Mouse (Mus musculus) layer of hippocampus, postnatal 36 days (tissue): Measurements from ENCODE around the gene Rcan2. TPM values are rescaled to one million over a fixed set of nuclear protein-coding genes. Genes with fewer than 3 reads are reported as not detected.
"Not testable (repeated sequence)": the region's sequence is repeated elsewhere in the genome, so short reads cannot be mapped to it uniquely, and the experiment has no call there.

Experiments
- DNase-seq, 2 experiments: peaks; one replicate each; pipeline ENCODE4 v3.0.0; 2022
- total RNA-seq, 2 experiments: library from RNA; stranded (reverse); gene quantifications; 2 replicates each; pipeline ENCODE4 v1.2.3; 2021

The Rcan2 gene
- 10 to 100 TPM; 66.4 to 77.0 TPM for total RNA-seq

DNA sequence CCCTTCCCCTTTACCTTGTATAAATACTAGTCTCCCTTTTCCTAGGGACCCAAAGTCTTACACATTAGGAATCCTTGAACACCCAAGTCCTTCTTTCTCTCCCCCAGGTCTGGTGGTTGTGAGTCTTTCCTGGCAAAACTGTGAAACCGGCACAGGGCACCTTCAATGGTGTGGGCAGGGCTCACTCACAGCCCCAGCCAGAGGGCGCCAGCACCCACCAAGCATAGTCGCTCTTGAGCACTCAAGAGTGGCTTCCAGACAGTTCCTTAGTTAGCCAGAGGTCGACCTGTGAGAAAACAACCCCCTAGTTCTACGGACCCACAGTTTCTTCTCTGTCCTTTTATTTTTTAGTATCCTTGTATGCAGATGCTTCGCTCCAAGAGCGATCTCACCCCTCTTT is at the start of gene Rcan2:
TSS of gene Rcan2 (plus strand) at position 275 of the 400 bp plus-strand sequence.
- peak; percentile 11 to 14 for DNase-seq

- no peak for DNase-seq
These were observed 48.3 kb upstream of the Rcan2 start for GRCm38 (mm10) chr17:43752811-43753210.

GRCm38 (mm10) chr17:43754687-43755086 is 46.5 kb upstream of the Rcan2 start:
- DNase-seq: no peak

DNA sequence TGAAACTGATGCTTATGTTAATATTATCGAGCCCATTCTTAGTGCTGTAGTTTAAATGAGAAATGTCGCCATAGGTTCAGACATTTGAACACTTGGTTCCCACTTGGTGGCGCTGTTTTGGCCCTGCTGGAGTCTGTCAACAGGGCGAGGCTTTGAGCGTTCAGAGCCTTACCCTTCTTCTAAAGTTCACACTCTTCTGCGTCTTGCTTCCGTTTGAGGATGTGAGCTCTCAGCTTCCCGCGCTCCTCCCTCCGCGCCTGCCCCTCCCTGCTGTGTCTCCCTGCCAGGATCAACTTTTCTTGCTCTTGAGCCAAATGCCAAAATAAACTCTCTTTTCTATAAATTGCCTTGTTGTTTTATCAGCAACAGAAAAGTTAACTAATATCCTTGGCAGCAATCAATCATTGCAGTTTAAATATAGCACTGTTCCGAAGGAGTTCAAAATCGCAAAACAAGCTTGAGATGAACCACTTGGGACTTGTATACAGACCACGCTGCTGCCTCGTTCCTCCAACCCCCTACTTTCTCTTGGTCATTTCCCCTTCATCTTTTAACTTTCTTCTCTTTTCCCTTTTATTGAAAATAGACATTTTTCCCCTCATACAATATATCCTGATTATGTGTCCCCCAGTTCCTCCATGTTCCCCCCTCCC is 42.4 kb upstream of the Rcan2 start:
- no peak for DNase-seq

GRCm38 (mm10) chr17:43784531-43784930 is 16.6 kb upstream of the Rcan2 start:
- DNase-seq: no peak

DNA sequence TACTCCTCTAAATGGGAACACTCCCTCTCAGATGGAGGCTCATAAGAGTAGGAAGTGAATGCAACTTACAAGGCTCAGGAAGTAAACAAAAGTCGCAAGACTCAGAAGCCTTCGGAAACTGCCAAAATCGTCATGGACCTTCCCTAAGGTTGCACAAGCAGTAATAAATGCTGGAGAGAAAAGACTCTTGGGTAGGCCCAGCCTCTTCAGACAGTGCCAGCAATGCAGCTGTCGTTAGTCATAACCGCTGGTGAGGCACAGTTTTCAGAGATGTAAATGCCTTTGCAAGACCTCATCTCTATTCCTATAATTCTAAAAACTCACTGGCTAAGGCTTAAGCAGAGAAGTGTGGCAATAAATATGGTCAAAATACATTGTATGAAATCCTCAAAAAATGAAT is 12.9 kb upstream of the Rcan2 start:
- DNase-seq: no peak

DNA sequence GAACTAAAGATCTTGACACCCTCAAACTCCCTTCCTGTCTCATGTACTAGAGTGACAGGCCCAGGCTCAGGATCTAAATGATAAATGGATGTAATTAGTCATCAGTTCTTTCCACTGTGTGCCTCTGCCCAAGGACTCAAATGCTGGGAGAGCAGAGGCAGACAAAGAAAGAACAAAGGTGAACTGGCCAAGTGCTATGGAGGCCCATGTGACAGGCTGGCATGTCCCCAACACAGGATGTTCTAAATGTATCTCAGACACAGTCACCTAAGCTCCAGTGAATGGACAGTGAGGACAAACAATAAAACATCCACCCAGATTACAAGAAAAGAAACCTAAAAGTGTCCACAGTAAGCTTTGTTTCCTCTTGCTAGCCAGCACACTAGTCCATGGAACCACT is 11.8 kb upstream of the Rcan2 start:
- DNase-seq: no peak

DNA sequence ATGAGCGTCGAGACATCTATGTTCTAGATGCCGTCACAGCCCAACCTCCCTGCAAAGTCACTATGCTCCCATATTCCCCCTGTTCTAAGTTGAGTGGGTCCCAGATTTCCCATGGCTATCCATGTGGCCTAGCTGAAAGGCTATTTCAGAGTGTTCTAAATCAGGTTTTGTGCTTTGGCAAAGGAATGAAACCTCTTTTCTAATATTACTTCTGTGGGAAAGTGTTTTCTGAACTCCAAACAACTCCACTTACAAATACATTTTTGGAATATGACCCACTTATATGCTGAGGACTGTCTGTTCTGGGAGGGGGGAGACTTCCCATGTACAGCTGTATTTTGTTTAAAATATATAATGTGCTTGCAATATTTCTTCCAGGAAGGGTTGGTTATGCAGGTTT is 9.4 kb upstream of the Rcan2 start:
- no peak for DNase-seq

DNA sequence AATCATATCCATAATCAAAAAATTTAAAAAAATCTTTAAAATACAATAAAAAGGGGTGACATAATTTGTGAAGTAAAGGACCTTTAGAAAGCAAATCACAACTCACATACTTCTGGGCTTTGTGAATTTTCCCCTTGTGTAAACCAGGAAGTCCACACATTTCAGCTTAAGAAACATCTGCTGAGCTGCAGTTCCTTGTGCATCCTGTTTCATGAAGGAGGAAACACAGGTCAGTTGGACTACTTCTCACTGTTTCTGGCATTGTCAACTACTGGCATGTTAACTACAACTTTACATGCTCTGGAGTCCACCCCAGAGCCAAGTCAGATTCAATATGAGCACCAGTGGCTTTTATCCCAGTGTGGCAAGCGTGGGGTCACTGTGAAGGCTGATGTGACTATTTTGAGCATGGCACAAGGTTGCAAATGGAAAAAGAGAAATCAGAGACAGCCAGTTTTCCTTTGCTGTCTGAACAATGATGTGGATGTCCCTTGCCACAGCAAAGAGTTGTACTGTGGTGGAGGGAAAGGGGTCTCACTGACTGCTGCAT is 6.3 kb upstream of the Rcan2 start:
- no peak for DNase-seq

DNA sequence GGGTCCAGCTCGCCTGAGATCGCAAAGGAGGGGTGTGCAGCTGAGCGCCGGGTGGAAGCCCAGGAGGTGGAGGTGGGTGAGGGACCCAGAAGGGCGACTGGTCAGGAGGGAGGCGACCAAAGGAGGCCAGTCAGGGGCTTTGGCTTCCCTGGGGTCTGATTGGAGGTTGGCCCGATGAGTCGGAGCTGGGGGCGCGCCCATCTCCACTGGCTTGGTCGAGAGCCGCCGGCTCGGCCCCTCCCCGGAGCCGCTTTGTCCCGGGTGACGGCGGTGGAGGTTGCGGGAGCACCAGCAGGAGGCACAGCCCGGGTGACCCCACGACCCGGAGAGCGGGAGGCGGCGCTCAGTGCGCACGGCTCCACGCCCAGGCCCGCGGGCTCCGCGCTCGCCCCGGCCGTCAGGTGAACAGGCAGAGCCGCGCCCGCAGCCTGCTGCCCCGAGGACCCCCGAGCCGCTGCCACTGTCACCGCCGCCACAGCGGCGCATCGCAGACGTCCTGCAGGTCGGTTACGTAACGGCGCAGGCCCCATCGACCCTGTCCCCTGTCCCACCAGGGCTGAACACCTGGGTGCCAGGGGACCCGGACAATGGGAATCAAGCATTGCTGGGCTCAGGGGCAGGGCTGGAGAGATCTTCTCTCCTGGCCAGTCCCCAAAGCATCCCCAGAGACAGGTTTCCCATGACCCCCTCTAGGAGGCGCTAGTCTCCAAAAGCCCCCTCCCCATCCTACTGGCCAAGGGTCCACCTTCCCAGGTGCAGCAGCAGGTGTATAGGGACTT is 633 bp downstream of the Rcan2 start:
- DNase-seq: peak; percentile 3 to 10

GRCm38 (mm10) chr17:43802414-43802813 is 1.3 kb downstream of the Rcan2 start:
- no peak for DNase-seq

GRCm38 (mm10) chr17:43803111-43803510 is 2.0 kb downstream of the Rcan2 start:
- DNase-seq: no peak

DNA sequence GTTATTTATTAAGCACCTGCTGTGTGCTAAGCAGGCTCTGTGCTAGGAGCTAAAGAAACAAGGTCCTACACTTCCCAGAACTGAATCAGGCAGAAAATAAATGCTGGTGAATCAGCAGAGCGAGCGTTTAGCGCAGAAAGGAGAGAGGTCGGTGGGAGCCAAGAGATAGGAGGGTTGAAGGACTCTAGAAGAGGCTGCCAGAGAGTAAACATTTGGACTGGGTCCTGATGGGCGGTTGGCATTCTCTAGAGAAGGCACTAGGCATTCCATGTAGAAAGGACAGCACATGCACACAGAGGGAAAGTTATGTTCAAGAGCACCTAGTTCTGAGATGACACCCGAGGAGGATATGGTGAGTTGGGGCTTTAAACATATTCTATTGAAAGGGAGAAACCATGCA is 2.6 kb downstream of the Rcan2 start:
- DNase-seq: no peak

DNA sequence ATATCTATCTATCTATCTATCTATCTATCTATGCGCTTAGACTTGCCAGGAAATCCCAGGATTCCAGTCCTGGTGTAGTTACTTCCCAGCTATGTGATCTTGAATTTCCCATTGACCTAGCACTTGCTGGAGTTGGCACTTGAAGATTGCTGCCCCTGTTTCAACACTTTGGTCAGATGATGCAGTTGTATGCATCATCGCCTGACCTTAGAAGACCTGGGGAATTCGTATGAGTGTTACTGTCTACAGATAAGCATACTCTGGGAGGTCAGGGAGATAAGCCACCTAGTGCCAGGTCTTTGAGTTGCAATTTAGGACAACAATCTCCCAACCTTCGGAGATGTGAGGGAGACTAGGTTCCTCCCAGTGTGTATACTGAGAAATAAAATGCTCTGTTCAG is 5.7 kb downstream of the Rcan2 start:
- DNase-seq: no peak

DNA sequence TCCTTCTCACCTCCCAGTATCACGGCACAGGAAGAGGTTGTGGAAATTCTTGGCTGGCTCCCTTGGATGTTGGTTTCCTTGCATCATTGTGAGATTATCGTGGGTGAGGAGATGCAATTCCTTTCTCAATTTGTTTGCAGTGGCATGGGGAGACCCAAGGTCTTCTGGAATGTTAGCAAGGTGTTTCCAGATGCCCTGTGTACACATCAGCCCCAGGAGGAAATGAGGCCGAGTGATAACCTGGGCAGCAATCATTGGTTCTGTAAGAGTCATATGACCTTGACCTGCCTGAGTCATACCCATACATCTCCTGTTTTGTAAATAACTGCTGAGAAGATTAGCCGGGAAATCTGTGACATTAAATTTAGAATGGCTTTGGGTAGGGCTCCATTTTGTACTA is 10.3 kb downstream of the Rcan2 start:
- DNase-seq: no peak

- DNase-seq: no peak
These were observed 14.2 kb downstream of the Rcan2 start for GRCm38 (mm10) chr17:43815376-43815775.

DNA sequence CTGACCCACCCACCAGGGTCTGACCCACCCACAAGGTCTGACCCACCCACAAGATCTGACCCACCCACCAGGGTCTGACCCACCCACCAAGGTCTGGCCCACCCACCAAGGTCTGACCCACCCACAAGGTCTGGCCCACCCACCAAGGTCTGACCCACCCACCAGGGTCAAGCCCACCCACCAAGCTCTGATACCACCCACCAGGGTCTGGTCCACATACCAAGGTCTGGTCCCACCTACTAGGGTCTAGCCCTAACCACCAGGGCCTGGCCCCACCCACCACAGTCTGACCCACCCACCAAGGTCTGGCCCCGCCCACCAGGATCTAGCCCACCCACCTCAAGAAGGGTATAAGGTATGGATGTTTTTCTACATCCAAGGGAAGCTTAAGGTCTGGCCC is 15.3 kb downstream of the Rcan2 start:
- no peak for DNase-seq

DNA sequence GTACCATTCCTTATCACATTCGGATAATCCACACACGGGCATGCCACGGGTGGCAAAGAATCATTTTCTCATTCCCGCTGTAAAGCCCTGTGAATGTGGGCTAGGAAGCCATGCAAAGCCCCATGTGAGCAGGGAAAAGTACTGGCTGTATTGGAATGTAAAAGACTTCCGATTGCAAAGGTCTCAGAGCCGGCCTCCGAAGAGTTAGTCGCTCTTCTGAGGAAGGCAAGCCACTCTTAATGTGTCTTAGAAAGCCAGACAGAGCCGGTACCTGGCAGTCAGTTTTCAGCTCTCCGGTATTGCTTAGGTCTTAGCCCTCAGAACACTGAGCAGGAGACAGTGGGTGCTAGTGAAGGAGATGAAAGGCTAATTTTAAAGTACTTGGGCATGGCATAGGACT is 16.0 kb downstream of the Rcan2 start:
- DNase-seq: no peak

DNA sequence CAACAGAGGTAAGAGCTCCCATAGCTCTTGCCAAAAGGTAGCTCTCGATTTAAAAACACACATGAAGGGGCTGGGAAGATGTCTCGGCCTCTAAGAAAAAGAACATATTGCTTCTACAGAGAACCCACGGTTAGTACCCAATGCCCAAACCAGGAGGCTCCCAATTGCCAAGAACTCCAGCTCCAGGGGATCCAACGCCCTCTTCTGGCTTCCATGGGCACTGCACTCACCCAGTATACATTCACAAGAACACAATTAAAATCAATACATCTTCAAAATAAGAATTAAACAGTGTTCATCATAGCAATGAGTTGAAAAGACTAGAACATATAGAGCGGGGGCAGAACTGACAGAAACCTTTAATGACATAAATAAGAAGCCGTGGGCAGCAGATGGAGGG is 17.2 kb downstream of the Rcan2 start:
- no peak for DNase-seq

DNA sequence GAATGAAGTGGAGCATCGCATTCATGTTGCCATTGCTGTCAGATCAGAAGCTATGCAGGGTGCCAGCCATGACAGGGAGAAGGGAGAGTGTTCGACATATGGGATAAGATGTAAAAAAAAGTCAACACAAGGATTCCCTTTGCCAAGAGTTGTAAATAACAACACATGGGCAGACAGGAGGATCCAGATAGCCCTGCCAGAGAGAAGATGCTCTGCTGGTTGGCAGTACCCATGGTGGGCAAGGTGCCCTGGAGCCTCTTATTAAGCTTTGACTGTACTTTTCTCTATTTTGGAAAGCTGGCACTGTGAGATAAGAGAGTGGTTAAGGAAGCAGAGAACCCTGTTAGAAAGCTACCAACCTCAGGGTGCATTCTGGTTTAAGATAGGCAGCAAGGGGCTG is 19.8 kb downstream of the Rcan2 start:
- peak in 1 of 2 experiments; percentile 4 for DNase-seq

DNA sequence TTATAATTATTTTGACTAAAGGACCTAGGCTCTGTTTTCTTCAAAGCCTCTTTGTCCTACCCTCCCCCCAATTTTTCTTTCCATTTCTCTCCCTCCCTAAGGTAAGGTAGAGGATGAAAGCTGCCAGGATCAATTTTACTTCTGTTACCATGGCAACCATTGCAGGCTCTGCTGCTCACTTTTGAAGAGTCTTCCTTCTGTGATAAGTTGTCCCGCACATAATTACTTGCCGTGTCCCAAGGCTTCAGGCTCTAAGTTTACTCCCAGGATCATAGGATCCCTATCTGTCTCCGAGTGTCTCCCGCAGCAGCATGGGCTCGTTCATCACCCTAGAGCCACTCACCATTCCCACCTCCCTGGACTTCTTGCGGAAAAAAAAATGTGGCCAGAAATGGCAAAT is 21.1 kb downstream of the Rcan2 start:
- no peak for DNase-seq

DNA sequence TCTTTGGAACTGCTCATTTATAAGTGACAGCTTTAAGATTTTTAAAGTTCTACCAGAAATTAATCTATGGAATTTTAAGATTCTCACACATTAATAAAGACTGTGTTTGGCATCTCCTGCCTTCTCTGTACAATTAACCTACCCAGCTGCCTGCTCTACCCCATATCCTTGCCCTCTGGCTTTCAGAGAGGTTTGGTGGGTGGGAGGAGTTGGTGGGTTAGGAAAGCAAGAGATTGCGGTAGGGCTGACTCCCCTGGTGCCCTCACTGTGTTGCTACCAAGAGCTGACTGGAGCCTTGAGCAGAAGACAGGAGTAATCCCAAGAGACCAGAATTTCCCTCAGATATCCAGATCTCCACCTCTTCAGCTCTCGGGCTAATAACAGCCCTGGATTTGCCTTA is 21.5 kb downstream of the Rcan2 start:
- DNase-seq: no peak

- no peak for DNase-seq
These were observed 23.7 kb downstream of the Rcan2 start for GRCm38 (mm10) chr17:43824781-43825410.

DNA sequence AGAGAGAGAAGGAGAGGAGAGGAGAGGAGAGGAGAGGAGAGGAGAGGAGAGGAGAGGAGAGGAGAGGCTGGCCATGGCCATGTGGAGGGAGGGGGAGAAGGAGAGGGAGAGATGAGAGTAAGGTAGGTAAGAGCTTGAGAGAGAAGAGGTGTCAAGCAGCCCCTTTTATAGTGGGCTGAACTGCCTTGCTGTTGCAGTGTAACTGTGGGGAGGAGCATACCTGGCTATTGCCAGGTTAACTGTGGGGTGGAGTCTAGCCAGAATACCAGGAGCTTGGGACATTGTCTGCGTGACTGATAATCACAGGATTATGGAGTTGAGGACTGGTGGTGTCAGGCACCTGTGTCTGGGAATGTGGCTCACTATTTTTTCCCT is 24.2 kb downstream of the Rcan2 start:
- DNase-seq: not testable (repeated sequence)
